Mouse (Mus musculus) adrenal gland, postnatal 0 days (tissue): Measurements from ENCODE around the gene Tpp1. TPM values are rescaled to one million over a fixed set of nuclear protein-coding genes. Genes with fewer than 3 reads are reported as not detected.

Experiments used
- polyA plus RNA-seq: library from polyadenylated mRNA; unstranded; fragments of >200 nt; fragmentation: Nextera tagmentation; extraction: Ambion mirVana; gene quantifications from 2 replicates; pipeline ENCODE4 v1.2.1, GENCODE M21; 2015

The Tpp1 gene
- 58.5 and 125 TPM in 2 replicates for polyA plus RNA-seq

DNA sequence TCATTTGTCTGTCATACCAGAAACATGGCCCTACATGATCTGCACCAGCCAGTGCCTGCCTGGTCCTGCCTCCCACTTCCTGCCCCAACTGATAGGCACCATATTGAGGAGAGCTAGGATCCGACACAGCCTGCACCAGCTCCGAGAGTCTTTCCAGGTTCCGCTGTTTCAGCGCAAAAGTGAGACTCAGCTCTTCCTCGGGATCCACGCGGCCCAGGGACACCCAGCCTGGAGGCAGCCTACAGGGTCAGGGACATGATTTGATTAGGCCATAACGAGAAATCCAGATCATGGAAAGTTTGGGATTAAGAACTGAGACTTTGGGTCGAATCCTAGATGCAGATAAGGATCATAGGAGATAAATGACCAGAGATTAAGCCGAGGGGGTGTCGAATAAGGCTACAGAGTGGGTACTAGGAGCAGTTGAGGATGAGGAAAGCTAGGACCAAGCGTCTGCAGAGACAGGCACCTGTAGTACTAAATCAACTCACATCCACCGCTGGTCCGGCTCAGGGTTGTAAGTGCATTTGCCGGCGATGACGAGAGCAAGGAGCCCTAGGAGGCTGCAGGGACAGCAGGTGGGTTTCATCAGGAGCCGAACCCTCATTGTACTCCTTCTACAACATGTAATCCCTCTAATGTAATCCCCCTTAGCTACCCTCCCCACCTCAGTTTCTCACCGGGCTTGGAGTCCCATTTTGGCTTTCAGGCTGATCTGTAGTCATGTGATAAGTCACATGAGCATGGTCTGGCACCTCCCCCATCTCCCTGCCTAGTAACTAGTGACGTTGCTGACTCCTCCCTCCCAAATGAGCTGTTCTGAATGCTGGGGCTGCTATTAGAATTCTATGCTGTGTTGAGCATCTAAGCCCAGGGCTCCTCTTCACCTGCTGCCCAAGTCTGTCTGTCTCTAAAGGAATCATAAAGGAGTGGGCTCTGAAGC lies at the start of gene Tpp1:
TSS of gene Tpp1 (minus strand) at position 745 of the 943 bp plus-strand sequence.

DNA sequence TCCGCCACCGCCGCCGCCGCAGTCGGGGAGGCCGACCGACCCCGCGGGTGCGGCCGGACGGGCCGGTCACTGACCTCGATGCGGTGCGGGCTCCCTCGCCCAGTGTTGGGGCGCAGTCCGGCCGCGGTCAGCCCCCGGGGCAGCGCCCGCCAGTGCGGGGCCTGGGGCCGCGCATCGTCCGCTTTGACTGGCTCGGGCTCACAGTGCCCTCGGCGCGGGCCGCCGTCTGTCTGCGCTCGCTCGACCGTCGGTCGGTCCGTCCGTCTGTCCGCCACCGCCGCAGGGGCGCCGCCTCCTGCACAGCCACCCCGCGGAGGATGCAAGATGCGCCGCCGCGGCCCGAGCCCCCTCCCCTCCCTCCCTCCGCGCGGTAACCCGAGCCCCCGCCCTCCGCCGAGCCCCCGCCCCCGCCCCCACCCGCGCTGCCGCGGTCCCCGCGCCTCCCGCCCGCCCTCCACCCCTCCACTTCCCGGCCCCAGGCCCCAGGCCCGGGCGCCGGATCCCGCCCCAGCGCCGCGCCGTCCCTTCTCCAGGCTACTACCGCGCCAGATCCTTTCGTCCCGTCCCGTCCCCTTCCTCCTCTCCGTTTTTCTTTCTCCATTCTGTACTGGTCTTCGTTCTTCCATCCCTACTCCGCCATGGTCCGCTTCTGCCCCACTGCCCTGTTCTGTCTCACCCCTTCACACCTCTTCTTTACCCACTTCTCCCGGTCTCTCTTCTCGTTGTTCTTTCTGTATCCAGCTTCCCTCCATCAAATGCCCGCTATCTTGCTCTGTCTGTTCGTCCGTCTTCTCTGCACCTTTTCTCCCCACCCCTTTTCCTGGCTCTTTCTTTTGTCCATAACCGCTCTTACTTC lies 35.5 kb upstream of the Tpp1 start, which contains the start of gene Dchs1:
TSS of gene Dchs1 (minus strand) at position 370 of the 856 bp plus-strand sequence.

DNA sequence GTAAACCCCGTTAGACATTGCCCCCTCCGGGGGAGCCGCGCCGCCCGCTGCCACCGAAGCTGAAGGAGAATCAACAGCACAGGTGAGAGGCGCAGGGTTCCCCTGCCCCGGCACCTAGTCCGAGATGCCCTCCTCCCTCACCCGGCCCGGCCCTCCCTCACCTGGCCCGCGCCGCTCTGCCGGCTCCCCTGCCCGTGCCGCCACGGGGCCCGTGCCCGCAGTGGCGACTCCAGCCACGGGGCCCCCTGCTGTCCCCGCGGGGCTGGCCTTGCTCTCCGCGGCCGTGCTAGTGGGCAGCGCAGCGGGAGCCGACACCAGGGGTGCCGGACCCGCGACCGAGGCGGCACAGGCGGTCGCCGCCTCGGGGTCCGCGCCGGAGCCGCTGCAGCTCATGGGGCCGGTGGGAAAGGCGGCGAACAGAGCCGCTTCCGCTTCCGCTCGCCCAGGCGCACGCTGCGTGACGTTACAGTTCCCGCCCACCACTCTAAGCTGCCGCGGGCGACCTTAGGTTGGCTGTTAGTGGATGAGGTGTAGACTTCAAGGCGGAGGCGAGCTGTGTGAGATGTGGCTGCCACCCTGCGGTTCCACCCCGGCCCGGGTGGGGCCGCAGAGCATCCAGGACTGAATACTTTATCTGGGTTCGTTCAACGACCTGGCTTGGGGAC lies 8.0 kb downstream of the Tpp1 start, which contains the start of gene Taf10:
TSS of gene Taf10 (minus strand) at position 436 of the 665 bp plus-strand sequence.

DNA sequence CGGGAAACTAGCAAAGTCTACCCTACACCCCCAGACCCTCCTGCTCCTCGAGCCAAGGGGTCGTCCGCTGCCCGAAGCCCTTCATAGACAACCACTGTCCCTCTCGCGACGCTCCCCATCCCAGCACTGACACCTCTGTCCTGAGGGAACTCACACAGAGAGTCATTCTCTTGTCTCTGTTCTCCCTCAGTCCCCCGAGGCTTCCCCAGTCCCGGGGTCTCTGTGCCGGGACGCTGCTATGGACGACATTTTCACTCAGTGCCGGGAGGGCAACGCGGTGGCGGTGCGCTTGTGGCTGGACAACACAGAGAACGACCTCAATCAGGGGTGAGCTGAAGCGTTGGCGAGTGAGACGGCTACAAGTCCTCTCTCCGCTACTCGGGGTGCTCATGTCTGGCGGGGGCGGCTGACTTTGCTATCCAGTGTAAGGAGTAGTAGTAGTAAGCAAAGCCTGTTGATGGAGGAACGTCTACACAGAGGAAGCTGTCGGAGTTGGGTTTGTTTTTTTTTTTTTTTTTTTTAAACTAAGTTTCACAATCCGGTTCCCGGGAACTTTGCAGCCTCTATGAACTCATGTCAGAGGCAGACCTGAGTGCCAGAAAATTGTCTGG lies 15.0 kb downstream of the Tpp1 start, which contains the start of gene Rrp8:
TSS of gene Rrp8 (minus strand) at position 475 of the 611 bp plus-strand sequence.

DNA sequence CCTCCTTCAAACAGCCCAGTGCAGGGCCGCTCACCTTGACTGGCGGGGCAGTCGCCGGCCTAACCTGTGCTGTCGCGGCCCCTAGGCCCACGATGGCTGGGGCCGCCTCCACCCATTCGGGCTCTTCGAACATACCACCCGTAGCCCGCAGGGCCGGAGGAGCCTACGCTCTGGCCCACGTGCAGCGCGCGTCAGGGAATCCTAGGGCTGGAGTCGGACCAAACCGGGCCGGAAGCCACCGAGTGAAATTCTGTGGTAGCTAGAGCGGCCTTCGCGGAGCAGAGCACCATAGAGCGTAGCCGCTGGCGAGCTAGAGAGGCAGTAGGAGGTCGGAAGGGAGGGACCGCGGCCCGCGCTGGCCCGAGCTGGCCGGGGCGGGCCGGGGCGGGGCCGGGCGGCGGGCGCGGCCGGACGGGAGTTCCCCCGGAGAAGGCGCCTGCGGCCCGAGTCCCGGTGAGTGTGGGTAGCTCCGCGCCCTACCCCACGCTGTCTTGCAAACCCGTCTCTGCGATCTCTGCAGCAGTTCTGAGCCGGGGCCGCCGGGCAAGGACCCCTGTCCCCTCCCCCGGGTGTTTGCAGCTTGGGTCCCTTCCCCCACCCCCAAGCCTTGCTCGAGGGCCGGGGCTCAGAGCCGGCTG lies 15.7 kb downstream of the Tpp1 start, which contains the start of gene Ilk:
TSS of gene Ilk (plus strand) at position 329 of the 638 bp plus-strand sequence.

Other genes with a start within 250 kb of the Tpp1 start
- 33.8 and 37.9 TPM in 2 replicates for gene Smpd1, start 197.9 kb downstream of the Tpp1 start, polyA plus RNA-seq
- 50.1 and 91.9 TPM in 2 replicates for gene Apbb1, start 170.6 kb downstream of the Tpp1 start, polyA plus RNA-seq
- 46.1 and 53.0 TPM in 2 replicates for gene Hpx, start 152.1 kb downstream of the Tpp1 start, polyA plus RNA-seq
- 21.1 and 25.2 TPM in 2 replicates for gene Trim3, start 118.7 kb downstream of the Tpp1 start, polyA plus RNA-seq
- gene Timm10b, start 112.2 kb downstream of the Tpp1 start, polyA plus RNA-seq, result 274 and 325 TPM in 2 replicates
- gene Arfip2, start 111.8 kb downstream of the Tpp1 start, polyA plus RNA-seq, result 54.4 and 61.0 TPM in 2 replicates
- gene Gm45799, start 111.7 kb downstream of the Tpp1 start, polyA plus RNA-seq, result 30.4 and 57.6 TPM in 2 replicates
- 0.91 and 0.95 TPM in 2 replicates for gene Dnhd1, start 101.4 kb downstream of the Tpp1 start, polyA plus RNA-seq
- 226 and 237 TPM in 2 replicates for gene Ilk, start 15.6 kb downstream of the Tpp1 start, polyA plus RNA-seq
- gene Rrp8, start 14.8 kb downstream of the Tpp1 start, polyA plus RNA-seq, result 17.4 and 27.9 TPM in 2 replicates
- gene Taf10, start 7.9 kb downstream of the Tpp1 start, polyA plus RNA-seq, result 146 and 158 TPM in 2 replicates
- gene Dchs1, start 35.4 kb upstream of the Tpp1 start, polyA plus RNA-seq, result 3.0 and 4.0 TPM in 2 replicates
- 438 and 446 TPM in 2 replicates for gene Mrpl17, start 58.9 kb upstream of the Tpp1 start, polyA plus RNA-seq
- gene Gm4070, start 201.7 kb upstream of the Tpp1 start, polyA plus RNA-seq, result 0.82 and 1.7 TPM in 2 replicates